Mouse (Mus musculus) E14TG2a.4 (cell line): ENCODE measurements around the gene Gm5615.

ENCODE experiments used
- CTCF ChIP-seq: conservative IDR thresholded peaks from 2 replicates; pipeline ENCODE4 v1.5.1; 2014; ENCODE audit warnings: low read length
- NANOG ChIP-seq: IDR thresholded peaks from 2 replicates; pipeline ENCODE4 v1.6.1; 2014; ENCODE audit warnings: borderline replicate concordance, low read length, mixed read lengths
- POU5F1 ChIP-seq: IDR thresholded peaks from 2 replicates; pipeline ENCODE4 v1.6.1; 2014; ENCODE audit warnings: low read length, borderline replicate concordance

- TF ChIP-seq CTCF: no peak
- TF ChIP-seq NANOG: no peak
- TF ChIP-seq POU5F1: no peak
Measured at GRCm38 (mm10) chr9:36494501-36495220, 47.1 kb downstream of the Gm5615 start.
